Mouse (Mus musculus) myocyte (in vitro differentiated cells): ENCODE results near the gene Dusp2.

Experiments
- POLR2A ChIP-seq: IDR thresholded peaks from one replicate; pipeline ENCODE4 v1.6.1; 2011; ENCODE audit warnings: low read depth, mild to moderate bottlenecking, control low read depth, moderate library complexity; ENCODE audit not compliant: insufficient read length
- POLR2AphosphoS2 ChIP-seq: IDR thresholded peaks from one replicate; pipeline ENCODE4 v1.6.1; 2011; ENCODE audit warnings: low read depth, control low read depth; ENCODE audit not compliant: insufficient read length
- TCF12 ChIP-seq: IDR thresholded peaks from one replicate; pipeline ENCODE4 v1.6.1; 2011; ENCODE audit warnings: mild to moderate bottlenecking, control low read depth; ENCODE audit not compliant: poor library complexity, insufficient read depth, severe bottlenecking

DNA sequence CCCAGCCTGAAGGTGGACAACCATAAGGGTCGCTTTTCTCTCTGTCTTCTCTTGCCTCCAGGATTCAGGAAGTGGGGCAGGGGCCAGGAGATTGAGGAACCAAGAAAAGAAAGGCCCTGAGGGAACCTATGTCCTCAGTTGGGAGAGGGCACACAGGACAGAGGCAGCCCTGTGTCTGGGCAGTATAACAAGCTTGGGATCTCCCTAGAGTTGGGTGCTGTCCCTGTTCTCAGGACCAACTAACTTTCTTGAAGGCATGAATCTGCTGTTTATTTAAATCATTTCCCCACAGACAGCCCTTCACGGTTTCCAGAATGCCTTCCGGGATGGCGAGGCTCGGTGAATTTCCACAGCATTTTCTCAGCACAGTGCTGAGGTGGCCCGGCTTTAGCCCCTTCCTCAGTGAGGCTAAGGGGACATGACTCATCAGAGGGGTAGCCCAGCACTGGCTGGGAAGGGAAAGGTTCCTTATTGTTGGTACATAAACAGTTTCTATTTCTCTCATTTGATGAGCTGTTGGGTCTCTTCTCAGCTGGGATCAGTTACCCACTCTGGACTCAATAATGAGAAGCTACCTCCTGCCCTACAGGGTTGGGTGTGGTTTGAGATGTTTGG lies 13.2 kb upstream of the Dusp2 start:
- TF ChIP-seq POLR2AphosphoS2 (no peak), POLR2A (no peak), TCF12 (no peak)
